Mouse (Mus musculus) bone marrow macrophage, adult 2 months (primary cell): ENCODE data around the gene Slain2. TPM values are rescaled to one million over a fixed set of nuclear protein-coding genes. Genes with fewer than 3 reads are reported as not detected.
"Not testable (repeated sequence)": the region's sequence is repeated elsewhere in the genome, so short reads cannot be mapped to it uniquely, and the experiment has no call there.

Experiments used
- H3K27ac ChIP-seq: 2 replicates; pipeline ENCODE4 v1.5.1; 2012; ENCODE audit warnings: low read depth, low read length; ENCODE audit not compliant: insufficient read depth
- H3K4me1 ChIP-seq: 2 replicates; pipeline ENCODE4 v1.6.1; 2012; ENCODE audit warnings: low read length; ENCODE audit not compliant: control insufficient read depth, insufficient read depth
- H3K4me3 ChIP-seq: 2 replicates; pipeline ENCODE4 v1.5.1; 2012; ENCODE audit warnings: mild to moderate bottlenecking, low read length, moderate library complexity; ENCODE audit not compliant: insufficient read depth
- CTCF ChIP-seq: IDR thresholded peaks from 2 replicates; pipeline ENCODE4 v1.5.1; 2012; ENCODE audit warnings: low read depth, mild to moderate bottlenecking, low read length, moderate library complexity
- POLR2A ChIP-seq: IDR thresholded peaks from 2 replicates; pipeline ENCODE4 v1.6.1; 2012; ENCODE audit warnings: mild to moderate bottlenecking, low read depth, low read length, borderline replicate concordance
- polyA plus RNA-seq: library from polyadenylated mRNA; stranded (reverse); fragments of >200 nt; gene quantifications from 2 replicates; pipeline ENCODE4 v1.2.4, GENCODE M21; 2012; ENCODE audit not compliant: missing spikeins, insufficient read depth, insufficient read length

Gene Slain2
- polyA plus RNA-seq, 1 experiment: 39.0 TPM

DNA sequence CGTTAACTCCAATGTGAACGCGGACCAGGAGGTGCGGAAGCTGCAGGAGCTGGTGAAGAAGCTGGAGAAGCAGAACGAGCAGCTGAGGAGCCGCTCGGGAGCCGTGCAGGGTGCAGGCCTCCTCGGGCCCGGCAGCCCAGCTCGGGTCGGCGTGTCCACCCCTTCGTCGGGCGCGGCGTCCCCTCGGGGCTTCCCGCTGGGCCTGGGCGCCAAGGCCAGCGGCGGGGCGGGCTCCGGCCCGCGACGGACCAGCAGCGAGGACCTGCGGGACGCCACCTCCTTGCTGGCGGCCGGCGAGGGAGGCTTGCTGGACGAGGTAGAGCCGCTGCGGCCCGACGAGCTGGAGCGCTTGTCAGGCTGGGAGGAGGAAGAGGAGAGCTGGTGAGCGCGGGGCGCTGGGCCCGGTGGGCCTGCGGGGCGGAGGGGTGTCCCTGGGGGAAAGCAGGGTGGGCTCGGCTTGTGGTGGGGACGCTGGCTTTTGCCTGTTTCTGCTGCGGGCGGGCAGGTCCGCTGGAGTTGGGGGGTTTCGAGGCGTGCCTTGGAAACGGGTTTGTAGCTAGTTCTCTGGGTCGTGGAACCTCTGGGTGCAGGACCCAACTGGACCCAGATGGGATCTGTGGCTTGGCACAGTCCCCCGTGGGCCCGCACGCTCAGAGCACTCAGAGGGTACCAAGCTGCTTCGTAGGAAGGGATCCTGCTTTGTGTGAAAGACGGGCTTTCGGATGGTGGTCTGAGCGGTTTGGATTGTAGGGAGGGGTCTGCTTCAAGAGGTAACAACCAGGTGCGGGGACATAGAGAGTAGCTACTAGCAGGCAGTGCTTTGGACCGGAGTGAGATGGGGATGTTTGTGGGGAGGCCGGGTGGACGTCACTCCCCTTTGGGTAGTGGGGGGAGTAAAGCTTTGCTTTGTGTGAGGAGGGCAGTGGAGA lies 793 bp downstream of the Slain2 start:
- H3K4me3 ChIP-seq: peak overlapping the region; percentile 99
- TF ChIP-seq POLR2A (no peak), CTCF (no peak)
- peak overlapping the region; percentile 89 for H3K27ac ChIP-seq
- H3K4me1 ChIP-seq: peaks cover 23% of the 10 kb centered on the region

DNA sequence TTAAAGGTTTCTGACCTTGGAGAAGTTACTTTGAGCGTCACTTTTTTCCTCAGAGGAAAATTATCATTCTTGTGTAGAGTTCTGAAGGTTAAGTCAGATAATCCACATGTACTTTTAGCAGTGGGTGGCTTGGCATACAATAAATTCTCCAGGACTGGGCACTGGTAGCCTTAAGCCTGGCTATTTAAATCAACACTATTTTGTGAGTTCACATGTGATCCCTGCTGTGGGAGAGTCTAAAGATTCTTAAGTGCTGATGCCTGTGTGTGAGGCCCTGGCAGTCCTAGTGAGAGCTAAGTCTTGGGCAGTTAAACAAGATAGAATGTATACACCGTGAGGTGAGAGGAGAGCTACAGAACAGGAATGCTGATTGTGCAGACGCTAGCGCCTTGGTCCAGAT lies 1.9 kb downstream of the Slain2 start:
- peak overlapping the region; percentile 99; the same call in 1 of the 2 replicates for H3K4me3 ChIP-seq
- TF ChIP-seq POLR2A (no peak), CTCF (no peak)
- peaks cover 17% of the 10 kb centered on the region for H3K4me1 ChIP-seq
- H3K27ac ChIP-seq: no peak overlapping the region

DNA sequence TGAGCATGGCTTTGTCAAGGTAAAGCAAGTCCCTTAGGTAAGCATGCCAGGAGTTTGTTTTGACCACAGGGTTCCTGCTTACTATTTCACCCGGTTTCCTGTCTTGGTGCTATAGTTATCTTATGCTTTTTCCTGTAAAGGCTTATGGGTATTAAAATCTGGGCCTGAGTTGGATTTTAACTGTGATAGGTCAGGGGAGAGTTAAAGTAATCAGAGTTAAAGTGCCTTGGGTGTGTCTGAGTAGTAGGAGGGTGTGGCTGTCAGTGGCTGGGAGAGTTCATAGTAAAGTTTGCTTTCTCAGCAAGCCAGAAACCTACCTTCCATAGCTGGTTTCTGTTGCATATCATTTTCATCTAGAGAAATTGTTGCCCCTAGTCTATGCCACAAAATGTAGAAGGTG lies 2.7 kb downstream of the Slain2 start:
- Histone ChIP-seq H3K27ac (no peak overlapping the region), H3K4me1 (peaks cover 17% of the 10 kb centered on the region), H3K4me3 (no peak overlapping the region)
- TF ChIP-seq CTCF (no peak), POLR2A (no peak)

DNA sequence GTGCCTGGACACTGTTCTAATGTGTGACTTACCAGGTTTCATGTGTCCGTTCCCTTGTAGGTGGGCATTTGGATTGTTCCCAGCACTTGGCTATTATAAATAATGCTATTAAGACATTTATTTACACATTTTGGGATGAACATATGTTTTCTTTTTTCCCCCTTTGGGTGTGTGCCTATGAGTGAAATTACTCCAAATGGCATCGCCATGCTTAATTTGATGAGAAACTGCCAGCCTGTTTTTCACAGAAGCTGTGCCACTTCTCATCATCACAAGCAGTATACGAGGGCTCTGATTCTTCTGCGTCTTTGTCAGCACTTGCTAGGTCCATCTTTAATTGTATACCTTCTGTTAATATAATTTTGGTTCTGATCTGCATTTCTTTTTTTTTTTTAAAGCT lies 6.3 kb downstream of the Slain2 start:
- TF ChIP-seq CTCF (no peak), POLR2A (no peak)
- H3K4me3 ChIP-seq: no peak overlapping the region
- no peak overlapping the region for H3K27ac ChIP-seq
- H3K4me1 ChIP-seq: peaks cover 14% of the 10 kb centered on the region

DNA sequence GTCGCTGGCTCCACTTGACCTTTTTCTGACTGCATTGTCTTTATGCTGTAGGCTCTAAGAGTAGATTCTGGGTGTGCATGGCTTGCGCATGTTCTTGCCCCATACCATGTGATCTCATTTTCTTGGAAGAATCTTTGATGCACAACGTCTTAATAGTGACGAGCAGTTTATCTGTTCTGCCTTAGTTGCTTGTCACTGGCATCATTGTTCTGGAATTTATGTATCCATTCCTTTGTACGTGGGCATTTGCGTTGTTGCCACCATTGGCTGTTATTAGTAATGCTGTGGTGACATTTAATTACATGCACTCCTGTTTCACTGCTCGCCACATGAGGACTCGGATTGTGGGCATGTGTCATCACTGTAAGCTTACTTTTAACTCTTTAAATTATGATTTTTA lies 7.1 kb downstream of the Slain2 start:
- TF ChIP-seq CTCF: no peak
- Histone ChIP-seq H3K4me1 (peaks cover 9% of the 10 kb centered on the region), H3K4me3 (no peak overlapping the region), H3K27ac (no peak overlapping the region)

DNA sequence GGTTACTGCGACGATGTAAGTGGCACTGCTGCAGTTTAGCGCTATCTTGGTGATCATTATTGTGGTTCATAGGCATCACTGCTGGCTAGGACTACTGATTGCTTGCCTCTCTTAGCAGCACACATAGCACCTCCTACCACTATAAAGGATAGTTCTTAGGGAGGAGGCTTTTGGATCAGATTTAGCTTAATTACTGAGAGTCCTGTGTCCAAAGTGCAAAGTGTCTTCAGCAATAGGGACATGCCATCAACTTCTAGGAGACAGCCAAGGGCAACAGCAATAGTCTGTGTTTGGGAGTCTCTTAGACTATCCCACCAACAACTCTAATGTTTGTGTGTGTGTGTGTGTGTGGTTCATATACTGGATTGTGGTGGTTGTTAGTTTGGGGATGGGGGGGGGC lies 8.7 kb downstream of the Slain2 start:
- peaks cover 4% of the 10 kb centered on the region for H3K4me1 ChIP-seq
- H3K4me3 ChIP-seq: no peak overlapping the region

DNA sequence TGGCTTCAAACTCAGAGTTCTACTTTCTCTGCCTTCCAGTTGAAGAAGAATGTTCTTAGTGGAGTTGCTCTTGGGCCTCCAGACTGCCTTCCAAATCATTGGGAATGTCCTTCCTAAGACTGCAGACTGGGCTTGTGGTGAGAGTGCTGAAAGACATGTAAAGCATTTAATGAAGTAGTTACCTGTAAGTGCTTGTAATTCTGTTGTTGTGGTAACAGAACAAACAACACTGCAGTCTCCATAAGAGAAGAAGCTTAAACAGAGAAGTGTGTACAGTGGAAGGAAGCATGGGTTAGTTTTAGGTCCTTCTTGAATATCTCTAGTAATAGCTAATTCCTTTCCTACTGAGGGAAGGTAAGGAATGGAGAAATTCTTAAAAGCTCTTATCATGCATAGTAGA lies 13.0 kb downstream of the Slain2 start:
- no peak for TF ChIP-seq POLR2A
- TF ChIP-seq CTCF: no peak
- Histone ChIP-seq H3K27ac (no peak overlapping the region), H3K4me3 (no peak overlapping the region), H3K4me1 (peaks cover 4% of the 10 kb centered on the region)

More for the DNA sequence above, 8.7 kb downstream of the Slain2 start:
- TF ChIP-seq POLR2A: no peak
- TF ChIP-seq CTCF: no peak
- no peak overlapping the region for H3K27ac ChIP-seq

DNA sequence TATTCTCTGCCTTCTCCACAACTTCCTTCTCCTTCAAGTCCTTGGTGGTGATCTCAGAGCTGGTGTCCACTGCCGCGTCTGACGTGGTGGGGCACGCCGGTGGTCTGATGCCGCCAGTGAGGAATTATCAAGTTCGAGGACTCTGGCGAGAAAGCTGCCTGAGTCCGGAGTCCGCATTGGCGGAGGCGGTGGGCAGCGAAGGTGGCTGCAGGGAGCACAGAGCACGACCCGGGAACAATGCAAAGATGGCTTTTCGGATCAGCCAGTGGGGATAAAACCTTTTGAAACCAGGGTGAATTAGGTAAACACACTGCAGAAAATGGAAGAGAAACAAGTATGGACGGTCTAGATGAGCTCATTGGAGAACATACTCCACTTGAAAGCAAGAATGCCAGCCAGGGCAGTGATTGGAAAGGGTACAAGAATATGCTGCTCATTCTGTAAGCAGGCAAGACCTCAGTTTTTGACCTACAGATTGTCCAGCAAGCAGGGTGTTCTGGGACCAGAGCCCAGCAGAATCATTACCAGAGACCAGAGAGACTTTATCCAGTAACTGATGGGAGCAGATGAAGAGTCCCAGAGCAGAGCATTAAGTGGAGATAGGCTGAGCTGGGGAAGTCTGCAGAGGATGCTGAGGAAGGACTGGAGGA lies 19.0 kb downstream of the Slain2 start:
- Histone ChIP-seq H3K4me1 (no peaks in the 10 kb centered on the region), H3K4me3 (no peak overlapping the region), H3K27ac (no peak overlapping the region)
- TF ChIP-seq CTCF (no peak), POLR2A (no peak)

DNA sequence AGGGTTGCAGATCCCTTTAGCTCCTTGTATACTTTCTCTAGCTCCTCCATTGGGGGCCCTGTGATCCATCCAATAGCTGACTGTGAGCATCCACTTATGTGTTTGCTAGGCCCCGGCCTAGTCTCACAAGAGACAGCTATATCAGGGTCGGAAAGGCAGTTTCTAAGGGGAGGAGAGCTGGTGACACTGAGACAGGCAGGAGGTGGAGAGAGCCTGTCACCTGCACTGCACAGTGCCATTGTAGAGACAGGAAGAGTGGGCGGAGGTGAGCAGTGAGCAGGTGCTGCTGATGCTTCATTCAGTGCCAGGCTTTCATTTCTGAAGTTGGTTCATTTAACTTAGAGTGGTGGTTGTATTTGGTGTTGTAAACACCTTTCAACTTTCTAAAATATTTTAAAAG lies 24.3 kb downstream of the Slain2 start:
- not testable (repeated sequence) for H3K4me3 ChIP-seq, H3K4me1 ChIP-seq, H3K27ac ChIP-seq

DNA sequence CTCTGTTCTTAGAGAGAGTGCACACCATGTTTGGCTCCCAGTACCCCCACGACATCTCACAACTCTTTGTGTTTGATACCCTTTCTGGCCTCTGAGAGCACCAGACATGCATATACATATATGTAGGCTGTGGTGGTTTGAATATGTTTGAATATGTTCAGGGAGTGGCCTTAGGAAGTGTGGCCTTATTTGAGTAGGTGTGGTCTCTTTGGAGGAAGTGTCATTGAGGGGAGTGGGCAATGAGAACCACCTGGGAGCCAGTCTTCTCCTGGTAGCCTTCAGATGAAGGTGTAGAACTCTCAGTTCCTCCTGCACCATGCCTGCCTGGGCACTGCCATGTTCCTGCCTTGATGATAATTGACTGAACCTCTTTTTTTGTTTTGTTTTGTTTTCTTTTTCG lies 25.2 kb downstream of the Slain2 start:
- H3K4me3 ChIP-seq: no peak overlapping the region
- no peak overlapping the region for H3K27ac ChIP-seq
- 0 out of 2 replicates have a peak, but pooled peaks cover 3% of the 10 kb centered on the region for H3K4me1 ChIP-seq
- TF ChIP-seq CTCF (no peak), POLR2A (no peak)
